Mouse (Mus musculus): Measurements from ENCODE around the gene Cep57l1. TPM values are rescaled to one million over a fixed set of nuclear protein-coding genes. Genes with fewer than 3 reads are reported as not detected.

Cep57l1 gene
- polyA plus RNA-seq, 1 experiment from 2014 or later = 14.9 TPM

DNA sequence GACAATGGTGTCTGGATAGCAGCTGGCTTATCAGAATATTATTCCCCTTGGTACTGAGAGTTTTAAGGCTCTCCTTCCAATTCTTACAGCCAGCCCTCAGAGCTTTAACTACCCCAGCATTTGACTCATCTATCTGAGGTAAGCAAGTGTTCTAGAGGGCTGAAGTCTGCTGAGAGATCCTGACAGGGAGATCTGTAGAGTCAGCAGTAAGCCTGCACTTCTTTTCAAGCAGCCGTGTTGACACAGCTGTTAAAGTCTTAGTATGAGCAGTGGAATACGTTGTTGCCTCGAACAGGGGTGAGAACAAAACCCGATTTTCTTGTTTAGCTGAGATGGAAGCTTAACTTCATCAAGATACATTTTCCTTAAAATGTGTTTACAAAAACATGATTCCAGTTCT, 43.4 kb downstream of the Cep57l1 start:
- Histone ChIP-seq H3K9ac (no peak overlapping the region), H3K27me3 (no peaks in the 10 kb centered on the region), H3K36me3 (no peaks in the 10 kb centered on the region), H3K4me2 (no peak overlapping the region), H3K4me1 (replicated peaks) (no peaks in the 10 kb centered on the region), H3K9me3 (replicated peaks) (no peaks in the 10 kb centered on the region), H3K4me3 (replicated peaks) (no peak overlapping the region), H3K27ac (no peak overlapping the region)
- 72% methylated on average over 4 of the region's 4 CpGs for WGBS (ENCODE audit: insufficient replicate concordance)
- DNase-seq (no peak), ATAC-seq (ENCODE audit: low read depth) (no peak)

DNA sequence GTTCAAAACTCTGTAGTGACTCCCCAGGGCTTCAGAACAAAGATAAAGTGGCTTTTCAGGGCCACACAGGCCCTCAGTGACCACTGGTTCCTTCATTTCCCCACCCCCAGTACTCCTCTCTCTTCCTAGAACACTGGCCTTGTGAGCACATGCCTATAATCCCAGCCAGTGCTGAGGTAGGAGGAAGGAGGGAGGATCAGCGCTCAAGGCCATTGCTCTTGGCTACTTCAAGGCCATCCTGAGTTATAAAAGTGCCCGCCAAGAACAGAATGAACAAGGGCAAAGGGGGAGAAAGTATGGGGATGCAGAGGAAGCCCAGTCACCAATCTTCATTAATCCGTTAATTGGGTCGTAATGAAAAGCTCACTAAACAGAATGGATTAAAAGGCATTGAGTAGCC, 44.1 kb downstream of the Cep57l1 start:
- WGBS (ENCODE audit: insufficient replicate concordance) = 80% methylated on average over 4 of the region's 4 CpGs
- no peak for ATAC-seq (ENCODE audit: low read depth)
- Histone ChIP-seq H3K27me3 (no peaks in the 10 kb centered on the region), H3K4me1 (replicated peaks) (no peaks in the 10 kb centered on the region), H3K36me3 (no peaks in the 10 kb centered on the region), H3K27ac (no peak overlapping the region), H3K4me3 (replicated peaks) (no peak overlapping the region), H3K4me2 (no peak overlapping the region), H3K9ac (no peak overlapping the region), H3K9me3 (replicated peaks) (no peaks in the 10 kb centered on the region)
- no peak for DNase-seq

- Histone ChIP-seq H3K4me3 (replicated peaks) (no peak overlapping the region), H3K9me3 (replicated peaks) (no peaks in the 10 kb centered on the region), H3K27ac (no peak overlapping the region), H3K4me2 (no peak overlapping the region), H3K4me1 (replicated peaks) (peaks cover 2% of the 10 kb centered on the region; the same call in 1 of the 2 replicates), H3K9ac (no peak overlapping the region), H3K27me3 (no peaks in the 10 kb centered on the region), H3K36me3 (no peaks in the 10 kb centered on the region)
- ATAC-seq (ENCODE audit: low read depth) = no peak
- no peak for DNase-seq
- WGBS (ENCODE audit: insufficient replicate concordance) = 70% methylated on average over 3 of the region's 3 CpGs
Measured at GRCm38 (mm10) chr10:41763741-41764385, 45.8 kb downstream of the Cep57l1 start.

DNA sequence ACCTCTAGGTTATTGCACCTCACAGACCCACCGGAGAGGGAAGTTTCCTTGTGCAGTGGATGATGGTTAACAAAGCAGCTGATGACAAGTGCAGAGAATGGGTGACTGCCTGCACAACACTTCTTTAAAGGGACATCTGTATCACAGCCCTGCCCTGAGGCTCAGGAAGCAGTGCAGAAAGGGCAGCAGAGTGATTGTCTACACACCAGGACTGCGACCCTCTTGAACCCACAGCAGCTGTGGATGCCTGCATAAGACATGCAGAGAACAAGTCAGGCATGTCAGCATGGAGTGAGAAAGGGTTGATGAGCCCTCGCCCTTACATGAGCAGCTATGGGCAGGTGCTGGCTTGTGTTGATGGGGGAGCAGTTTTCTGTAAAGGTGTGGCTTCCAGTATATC, 48.8 kb downstream of the Cep57l1 start:
- no peak overlapping the region for H3K9ac ChIP-seq
- WGBS (ENCODE audit: insufficient replicate concordance) = 62% methylated on average over 3 of the region's 3 CpGs
- no peak overlapping the region for H3K27ac ChIP-seq
- H3K36me3 ChIP-seq = no peaks in the 10 kb centered on the region
- no peak for DNase-seq
- H3K4me3 ChIP-seq (replicated peaks) = no peak overlapping the region
- H3K9me3 ChIP-seq (replicated peaks) = no peaks in the 10 kb centered on the region
- H3K27me3 ChIP-seq = no peaks in the 10 kb centered on the region
- H3K4me2 ChIP-seq = no peak overlapping the region
- peaks cover 2% of the 10 kb centered on the region; the same call in 1 of the 2 replicates for H3K4me1 ChIP-seq (replicated peaks)
- ATAC-seq (ENCODE audit: low read depth) = no peak

- H3K36me3 ChIP-seq = no peaks in the 10 kb centered on the region
- ATAC-seq (ENCODE audit: low read depth) (no peak), DNase-seq (no peak)
- no peaks in the 10 kb centered on the region for H3K27me3 ChIP-seq
- no peaks in the 10 kb centered on the region for H3K9me3 ChIP-seq (replicated peaks)
- no peak overlapping the region for H3K4me3 ChIP-seq (replicated peaks)
- H3K4me1 ChIP-seq (replicated peaks) = peaks cover 2% of the 10 kb centered on the region; the same call in 1 of the 2 replicates
- H3K9ac ChIP-seq = no peak overlapping the region
- no peak overlapping the region for H3K4me2 ChIP-seq
- H3K27ac ChIP-seq = no peak overlapping the region
Measured at GRCm38 (mm10) chr10:41758041-41758440, 51.6 kb downstream of the Cep57l1 start.

DNA sequence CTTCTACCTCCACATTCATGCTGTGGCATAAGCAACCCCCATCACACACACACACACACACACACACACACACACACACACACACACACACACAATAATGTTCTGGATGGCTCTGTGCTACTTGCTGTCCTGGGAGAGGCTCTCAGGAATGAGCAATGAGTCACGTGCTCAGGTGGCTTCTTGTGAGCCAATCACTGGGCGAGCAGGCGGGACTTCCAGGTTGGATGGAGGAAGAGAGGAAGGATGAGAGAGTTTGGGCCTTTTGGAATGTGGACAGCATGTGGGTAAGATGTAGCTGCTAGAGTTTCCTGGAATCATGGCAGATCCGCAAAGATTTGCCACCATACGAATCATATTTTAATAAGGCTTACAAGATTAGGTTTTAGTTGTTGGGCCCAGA, 52.4 kb downstream of the Cep57l1 start:
- no peak overlapping the region for H3K4me2 ChIP-seq
- H3K9ac ChIP-seq = no peak overlapping the region
- WGBS (ENCODE audit: insufficient replicate concordance) = 79% methylated on average over 5 of the region's 5 CpGs
- H3K4me1 ChIP-seq (replicated peaks) = peaks cover 2% of the 10 kb centered on the region; the same call in 1 of the 2 replicates
- H3K4me3 ChIP-seq (replicated peaks) = no peak overlapping the region
- no peaks in the 10 kb centered on the region for H3K27me3 ChIP-seq
- ATAC-seq (ENCODE audit: low read depth) (no peak), DNase-seq (no peak)
- no peak overlapping the region for H3K27ac ChIP-seq
- no peaks in the 10 kb centered on the region for H3K9me3 ChIP-seq (replicated peaks)
- no peaks in the 10 kb centered on the region for H3K36me3 ChIP-seq

- no peak overlapping the region for H3K4me3 ChIP-seq (replicated peaks)
- no peaks in the 10 kb centered on the region for H3K27me3 ChIP-seq
- no peaks in the 10 kb centered on the region for H3K36me3 ChIP-seq
- 27% methylated on average over 14 of the region's 14 CpGs for WGBS (ENCODE audit: insufficient replicate concordance)
- ATAC-seq (ENCODE audit: low read depth) = no peak
- DNase-seq = no peak
- peak overlapping the region; percentile 25 for H3K4me2 ChIP-seq
- no peak overlapping the region for H3K27ac ChIP-seq
- H3K9ac ChIP-seq = no peak overlapping the region
- no peaks in the 10 kb centered on the region for H3K9me3 ChIP-seq (replicated peaks)
- no peaks in the 10 kb centered on the region; the same call in 1 of the 2 replicates for H3K4me1 ChIP-seq (replicated peaks)
Measured at GRCm38 (mm10) chr10:41751867-41752480, 57.7 kb downstream of the Cep57l1 start.

DNA sequence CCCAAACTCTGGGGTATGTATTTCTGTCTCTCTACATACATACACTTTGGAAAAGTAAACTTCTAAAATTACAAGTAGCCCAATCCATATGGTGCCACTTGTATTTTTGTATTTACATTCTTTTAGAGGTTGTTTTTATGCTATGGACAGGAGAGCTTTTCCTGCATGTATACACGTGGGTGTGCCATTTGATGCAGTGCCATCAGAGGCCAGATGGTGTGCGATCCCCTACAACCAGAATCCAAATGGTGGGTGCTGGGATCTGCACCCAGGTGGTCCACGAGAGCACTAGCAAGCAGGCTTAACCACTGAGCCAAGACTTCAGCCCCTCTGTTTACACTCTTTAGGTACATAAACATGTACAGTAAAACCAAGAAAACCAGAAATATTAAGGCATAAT, 60.4 kb downstream of the Cep57l1 start:
- no peaks in the 10 kb centered on the region for H3K27me3 ChIP-seq
- H3K9ac ChIP-seq = no peak overlapping the region
- ATAC-seq (ENCODE audit: low read depth) (no peak), DNase-seq (no peak)
- H3K4me3 ChIP-seq (replicated peaks) = no peak overlapping the region
- H3K4me1 ChIP-seq (replicated peaks) = no peaks in the 10 kb centered on the region; the same call in 1 of the 2 replicates
- no peaks in the 10 kb centered on the region for H3K9me3 ChIP-seq (replicated peaks)
- no peak overlapping the region for H3K27ac ChIP-seq
- WGBS (ENCODE audit: insufficient replicate concordance) = 68% methylated on average over 3 of the region's 3 CpGs
- H3K4me2 ChIP-seq = no peak overlapping the region
- 0 out of 2 replicates have a peak, but pooled peaks cover 6% of the 10 kb centered on the region for H3K36me3 ChIP-seq

DNA sequence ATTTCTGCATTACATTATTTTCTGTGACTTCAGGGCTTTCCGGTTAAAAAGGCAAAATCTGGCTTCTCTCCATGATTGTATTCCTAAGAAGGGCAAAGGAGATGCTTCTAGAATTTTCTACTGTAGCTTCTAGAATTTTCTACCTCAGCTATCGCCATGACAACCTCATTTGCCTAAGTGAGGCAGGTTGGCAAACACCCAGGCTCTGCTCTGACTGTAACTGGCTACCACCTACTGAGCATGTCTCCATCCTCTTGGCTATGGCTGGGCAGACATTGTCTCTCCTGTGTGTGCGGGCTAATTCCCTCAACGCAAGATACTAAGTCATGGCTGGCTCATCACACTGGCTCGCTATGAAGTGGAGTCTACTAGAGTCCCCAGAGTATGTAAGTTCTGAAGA, 63.1 kb downstream of the Cep57l1 start:
- no peak for DNase-seq
- WGBS (ENCODE audit: insufficient replicate concordance) = 90% methylated on average over 5 of the region's 5 CpGs
- peaks cover 17% of the 10 kb centered on the region for H3K36me3 ChIP-seq
- no peak overlapping the region for H3K4me2 ChIP-seq
- no peaks in the 10 kb centered on the region for H3K27me3 ChIP-seq
- no peaks in the 10 kb centered on the region for H3K4me1 ChIP-seq (replicated peaks)
- ATAC-seq (ENCODE audit: low read depth) = no peak
- H3K9me3 ChIP-seq (replicated peaks) = no peaks in the 10 kb centered on the region
- no peak overlapping the region for H3K4me3 ChIP-seq (replicated peaks)
- H3K27ac ChIP-seq = no peak overlapping the region
- no peak overlapping the region for H3K9ac ChIP-seq

GRCm38 (mm10) chr10:41744006-41744405, 65.7 kb downstream of the Cep57l1 start:
- no peaks in the 10 kb centered on the region for H3K27me3 ChIP-seq
- no peaks in the 10 kb centered on the region for H3K4me1 ChIP-seq (replicated peaks)
- no peak overlapping the region for H3K4me3 ChIP-seq (replicated peaks)
- 84% methylated on average over 4 of the region's 4 CpGs for WGBS (ENCODE audit: insufficient replicate concordance)
- DNase-seq (no peak), ATAC-seq (ENCODE audit: low read depth) (no peak)
- H3K27ac ChIP-seq = no peak overlapping the region
- no peak overlapping the region for H3K4me2 ChIP-seq
- H3K9me3 ChIP-seq (replicated peaks) = no peaks in the 10 kb centered on the region
- H3K36me3 ChIP-seq = peaks cover 27% of the 10 kb centered on the region
- no peak overlapping the region for H3K9ac ChIP-seq

GRCm38 (mm10) chr10:41740221-41740620, 69.5 kb downstream of the Cep57l1 start:
- no peaks in the 10 kb centered on the region for H3K27me3 ChIP-seq
- no peak overlapping the region for H3K27ac ChIP-seq
- no peaks in the 10 kb centered on the region for H3K9me3 ChIP-seq (replicated peaks)
- ATAC-seq (ENCODE audit: low read depth) (no peak), DNase-seq (no peak)
- H3K9ac ChIP-seq = no peak overlapping the region
- no peaks in the 10 kb centered on the region for H3K4me1 ChIP-seq (replicated peaks)
- no peak overlapping the region for H3K4me3 ChIP-seq (replicated peaks)
- H3K36me3 ChIP-seq = peaks cover 55% of the 10 kb centered on the region
- no peak overlapping the region for H3K4me2 ChIP-seq
- 55% methylated on average over 2 of the region's 2 CpGs for WGBS (ENCODE audit: insufficient replicate concordance)

DNA sequence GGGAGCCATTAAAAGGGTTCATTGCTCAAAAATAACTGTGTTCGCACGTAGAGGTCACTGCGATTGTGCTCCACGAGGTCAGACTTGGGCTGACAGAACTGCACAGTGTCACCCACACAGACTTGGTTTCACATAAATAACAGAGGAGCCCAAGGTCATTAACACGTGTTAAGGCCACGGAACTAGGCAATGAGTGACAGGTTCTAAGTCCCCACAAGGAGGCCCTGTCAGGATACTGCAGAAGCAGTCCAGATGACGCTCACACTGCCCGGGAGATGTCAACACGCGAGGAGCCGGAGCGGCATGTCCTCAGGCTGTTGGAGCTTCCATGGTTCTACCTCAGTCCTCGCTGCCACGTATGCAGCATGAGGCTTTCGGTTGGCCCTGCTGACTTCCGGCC, 72.4 kb downstream of the Cep57l1 start:
- H3K27ac ChIP-seq = no peak overlapping the region
- 91% methylated on average over 16 of the region's 16 CpGs for WGBS (ENCODE audit: insufficient replicate concordance)
- H3K27me3 ChIP-seq = no peaks in the 10 kb centered on the region
- DNase-seq = no peak
- no peak overlapping the region for H3K4me2 ChIP-seq
- ATAC-seq (ENCODE audit: low read depth) = no peak
- no peaks in the 10 kb centered on the region for H3K4me1 ChIP-seq (replicated peaks)
- H3K9ac ChIP-seq = no peak overlapping the region
- no peak overlapping the region for H3K4me3 ChIP-seq (replicated peaks)
- peaks cover 45% of the 10 kb centered on the region for H3K36me3 ChIP-seq
- H3K9me3 ChIP-seq (replicated peaks) = no peaks in the 10 kb centered on the region
